Mouse (Mus musculus) testis, adult 2 months (tissue): ENCODE data around the gene Mymk.

ENCODE experiments used
- CTCF ChIP-seq: fragments of 200-500 bp; IDR thresholded peaks from 2 replicates; pipeline ENCODE4 v1.5.1; 2012; ENCODE audit warnings: low read depth, mild to moderate bottlenecking, inconsistent platforms, low read length, moderate library complexity; ENCODE audit not compliant: control insufficient read depth, insufficient read depth, insufficient replicate concordance
- POLR2A ChIP-seq: fragments of 200-500 bp; IDR thresholded peaks from 2 replicates; pipeline ENCODE4 v1.6.1; 2012; ENCODE audit warnings: low read depth, mild to moderate bottlenecking, inconsistent platforms, low read length, moderate library complexity; ENCODE audit not compliant: control insufficient read depth

- TF ChIP-seq CTCF (no peak), POLR2A (no peak)
These were observed 47.8 kb downstream of the Mymk start for GRCm38 (mm10) chr2:27024136-27024535.
